Mouse (Mus musculus) midbrain, embryonic 14.5 days (tissue): ENCODE measurements around the gene Zfp69. TPM values are rescaled to one million over a fixed set of nuclear protein-coding genes. Genes with fewer than 3 reads are reported as not detected.
A peak's percentile ranks its signal among the peaks of the same experiment; 100 is the strongest.

Source experiments
- ATAC-seq: fragments of 200-750 bp; cut with Nextera tagmentation; 2 replicates; pipeline ENCODE4 v1.8.0; 2017; ENCODE audit warnings: moderate number of reproducible peaks, moderate library complexity; ENCODE audit not compliant: low FRiP score, low TSS enrichment
- DNase-seq: peaks from one replicate; pipeline ENCODE4 v3.0.0-alpha.2; 2015
- H3K27ac ChIP-seq: fragments of 300-500 bp; sonication (generic); replicated peaks from 2 replicates; pipeline ENCODE4 v1.5.1; 2014; ENCODE audit warnings: mild to moderate bottlenecking, low read depth, low read length, moderate library complexity
- H3K27me3 ChIP-seq: fragments of 300-500 bp; sonication (generic); 2 replicates; pipeline ENCODE4 v1.6.1; 2014; ENCODE audit warnings: low read length, control low read depth, mixed read lengths; ENCODE audit not compliant: control insufficient read depth, insufficient read depth
- H3K36me3 ChIP-seq: fragments of 300-500 bp; sonication (generic); 2 replicates; pipeline ENCODE4 v1.6.1; 2014; ENCODE audit warnings: low read length, control low read depth; ENCODE audit not compliant: control insufficient read depth, insufficient read depth
- H3K4me1 ChIP-seq: fragments of 300-500 bp; sonication (generic); 2 replicates; pipeline ENCODE4 v1.6.1; 2014; ENCODE audit warnings: mild to moderate bottlenecking, antibody characterized with exemption, low read length, control low read depth; ENCODE audit not compliant: control insufficient read depth, insufficient read depth
- H3K4me2 ChIP-seq: fragments of 300-500 bp; sonication (generic); 2 replicates; pipeline ENCODE4 v1.6.1; 2014; ENCODE audit warnings: mild to moderate bottlenecking, low read length, moderate library complexity
- H3K4me3 ChIP-seq: fragments of 300-500 bp; sonication (generic); replicated peaks from 2 replicates; pipeline ENCODE4 v1.5.1; 2014; ENCODE audit warnings: low read depth, low read length
- H3K9ac ChIP-seq: fragments of 300-500 bp; sonication (generic); replicated peaks from 2 replicates; pipeline ENCODE4 v1.6.1; 2014; ENCODE audit warnings: mild to moderate bottlenecking, low read length, moderate library complexity
- H3K9me3 ChIP-seq: fragments of 300-500 bp; sonication (generic); 2 replicates; pipeline ENCODE4 v1.6.1; 2016; ENCODE audit warnings: low read length, control low read depth, mixed read lengths; ENCODE audit not compliant: control insufficient read depth
- WGBS: fragments of 180-500 bp; shearing (Covaris S2); extraction: QIAGEN DNeasy Blood & Tissue Kit; methylation state at CpG from one replicate; pipeline ENCODE4 v1.1.7; 2014; 5-methylcytosine and 5-hydroxymethylcytosine counted together
- polyA plus RNA-seq: library from polyadenylated mRNA; unstranded; fragments of >200 nt; fragmentation: Nextera tagmentation; extraction: Ambion mirVana; gene quantifications from 2 replicates; pipeline ENCODE4 v1.2.1, GENCODE M21; 2014

Gene Zfp69
- polyA plus RNA-seq, 1 experiment from 2014 or later, result 6.6 TPM

- 88% methylated on average over 11 of the region's 11 CpGs for WGBS
- H3K36me3 ChIP-seq, result peaks cover 63% of the 10 kb centered on the region
- H3K4me3 ChIP-seq, result no peak overlapping the region
These were observed 23.4 kb upstream of the Zfp69 start for GRCm38 (mm10) chr4:120974711-120975427.

GRCm38 (mm10) chr4:120971842-120972241, 20.3 kb upstream of the Zfp69 start:
- Histone ChIP-seq H3K9me3 (no peaks in the 10 kb centered on the region), H3K4me1 (no peaks in the 10 kb centered on the region), H3K27ac (no peak overlapping the region), H3K27me3 (no peaks in the 10 kb centered on the region), H3K36me3 (peaks cover 82% of the 10 kb centered on the region), H3K4me2 (no peak overlapping the region), H3K4me3 (no peak overlapping the region), H3K9ac (no peak overlapping the region)
- DNase-seq, result no peak
- WGBS, result 90% methylated on average over 8 of the region's 8 CpGs
- no peak for ATAC-seq

More at GRCm38 (mm10) chr4:120974711-120975427, 23.4 kb upstream of the Zfp69 start:
- H3K9ac ChIP-seq, result no peak overlapping the region
- ATAC-seq (no peak), DNase-seq (no peak)
- no peaks in the 10 kb centered on the region for H3K27me3 ChIP-seq
- H3K9me3 ChIP-seq, result no peaks in the 10 kb centered on the region
- no peak overlapping the region for H3K27ac ChIP-seq
- H3K4me2 ChIP-seq, result no peak overlapping the region
- H3K4me1 ChIP-seq, result no peaks in the 10 kb centered on the region

- DNase-seq, result peak; percentile 64
- WGBS, result 84% methylated on average over 5 of the region's 5 CpGs
- ATAC-seq, result no peak
- H3K4me3 ChIP-seq, result no peak overlapping the region
- H3K9ac ChIP-seq, result no peak overlapping the region
- H3K36me3 ChIP-seq, result peaks cover 64% of the 10 kb centered on the region
- H3K27me3 ChIP-seq, result no peaks in the 10 kb centered on the region
- no peak overlapping the region for H3K27ac ChIP-seq
- H3K9me3 ChIP-seq, result no peaks in the 10 kb centered on the region
- no peak overlapping the region for H3K4me2 ChIP-seq
- no peaks in the 10 kb centered on the region for H3K4me1 ChIP-seq
These were observed 18.1 kb upstream of the Zfp69 start for GRCm38 (mm10) chr4:120969382-120970146.

GRCm38 (mm10) chr4:120968486-120968885, 17.0 kb upstream of the Zfp69 start:
- Histone ChIP-seq H3K4me2 (no peak overlapping the region), H3K27me3 (no peaks in the 10 kb centered on the region), H3K27ac (no peak overlapping the region), H3K9ac (no peak overlapping the region), H3K9me3 (no peaks in the 10 kb centered on the region), H3K4me1 (no peaks in the 10 kb centered on the region), H3K36me3 (peaks cover 53% of the 10 kb centered on the region), H3K4me3 (no peak overlapping the region)
- WGBS, result 94% methylated on average over 9 of the region's 9 CpGs
- ATAC-seq (no peak), DNase-seq (no peak)

- no peak for DNase-seq
- Histone ChIP-seq H3K36me3 (no peaks in the 10 kb centered on the region), H3K27ac (no peak overlapping the region), H3K4me2 (no peak overlapping the region), H3K9ac (no peak overlapping the region), H3K4me3 (no peak overlapping the region), H3K9me3 (no peaks in the 10 kb centered on the region), H3K4me1 (peaks cover 8% of the 10 kb centered on the region; the same call in 1 of the 2 replicates), H3K27me3 (no peaks in the 10 kb centered on the region)
- ATAC-seq, result no peak
- WGBS, result 92% methylated on average over 1 of the region's 1 CpGs
These were observed 4.1 kb upstream of the Zfp69 start for GRCm38 (mm10) chr4:120955586-120955985.

GRCm38 (mm10) chr4:120953667-120954066, 2.2 kb upstream of the Zfp69 start:
- Histone ChIP-seq H3K4me3 (no peak overlapping the region), H3K4me2 (no peak overlapping the region), H3K27me3 (no peaks in the 10 kb centered on the region), H3K4me1 (peaks cover 8% of the 10 kb centered on the region; the same call in 1 of the 2 replicates), H3K9me3 (no peaks in the 10 kb centered on the region), H3K9ac (no peak overlapping the region), H3K36me3 (no peaks in the 10 kb centered on the region), H3K27ac (no peak overlapping the region)
- ATAC-seq (no peak), DNase-seq (no peak)
- 48% methylated on average over 1 of the region's 1 CpGs for WGBS

- Histone ChIP-seq H3K36me3 (no peaks in the 10 kb centered on the region), H3K9me3 (no peaks in the 10 kb centered on the region)
- no peak for ATAC-seq
These were observed 1.5 kb upstream of the Zfp69 start for GRCm38 (mm10) chr4:120953038-120953437.

GRCm38 (mm10) chr4:120952163-120952562, 664 bp upstream of the Zfp69 start:
- 56% methylated on average over 6 of the region's 6 CpGs for WGBS
- Histone ChIP-seq H3K9me3 (no peaks in the 10 kb centered on the region), H3K9ac (peak overlapping the region; percentile 69), H3K4me2 (peak overlapping the region; percentile 77), H3K4me1 (peaks cover 8% of the 10 kb centered on the region; the same call in 1 of the 2 replicates), H3K27ac (peak overlapping the region; percentile 72; the same call in 1 of the 2 replicates), H3K27me3 (no peaks in the 10 kb centered on the region), H3K4me3 (peak overlapping the region; percentile 72), H3K36me3 (0 out of 2 replicates have a peak, but pooled peaks cover 3% of the 10 kb centered on the region)
- no peak for DNase-seq
- ATAC-seq, result no peak

More at GRCm38 (mm10) chr4:120953038-120953437, 1.5 kb upstream of the Zfp69 start:
- no peak overlapping the region for H3K4me2 ChIP-seq
- H3K9ac ChIP-seq, result no peak overlapping the region
- H3K27ac ChIP-seq, result no peak overlapping the region
- no peaks in the 10 kb centered on the region for H3K27me3 ChIP-seq
- H3K4me1 ChIP-seq, result peaks cover 8% of the 10 kb centered on the region; the same call in 1 of the 2 replicates
- no peak for DNase-seq
- H3K4me3 ChIP-seq, result no peak overlapping the region
- WGBS, result 84% methylated on average over 4 of the region's 4 CpGs
